In genomic region chr2:57117201-57117951, GRCm38 (mm10) we compare ENCODE assay signal across 7 mouse cellular contexts. TPM values are rescaled to one million over a fixed set of nuclear protein-coding genes. Genes with fewer than 3 reads are reported as not detected.
DNase-seq lines count a peak whose midpoint lies in the region; ATAC-seq and TF ChIP-seq lines count a peak whose summit lies in the region.

No protein-coding gene starts in this region.

- H3K9me3 ChIP-seq in forebrain, embryonic 11.5 days (ENCODE audit: control insufficient read depth, low read length), result no peaks in the 10 kb centered on the region
- no peaks in the 10 kb centered on the region for H3K9me3 ChIP-seq in heart, postnatal 0 days (replicated peaks; ENCODE audit: control insufficient read depth, low read length)
- no peaks in the 10 kb centered on the region for H3K9me3 ChIP-seq in liver, embryonic 16.5 days (replicated peaks; ENCODE audit: control insufficient read depth, low read length)
- H3K9me3 ChIP-seq in neural tube, embryonic 11.5 days (ENCODE audit: control insufficient read depth, low read length), result no peaks in the 10 kb centered on the region

- peak overlapping the region; percentile 75 for H3K4me3 ChIP-seq in forebrain, embryonic 11.5 days (ENCODE audit: low read depth, low read length)
- H3K4me3 ChIP-seq in heart, postnatal 0 days (ENCODE audit: low read depth, low read length), result peak overlapping the region; percentile 79
- H3K4me3 ChIP-seq in liver, embryonic 16.5 days (ENCODE audit: low read depth, low read length), result peak overlapping the region; percentile 69
- H3K4me3 ChIP-seq in neural tube, embryonic 11.5 days (ENCODE audit: low read depth, low read length), result peak overlapping the region; percentile 75

- H3K9ac ChIP-seq in forebrain, embryonic 11.5 days (ENCODE audit: low read length), result peak overlapping the region; percentile 63
- H3K9ac ChIP-seq in heart, postnatal 0 days (replicated peaks; ENCODE audit: low read depth, low read length), result peak overlapping the region; percentile 78
- peak overlapping the region; percentile 53; the same call in 1 of the 2 replicates for H3K9ac ChIP-seq in liver, embryonic 16.5 days (ENCODE audit: low read depth, low read length)
- peak overlapping the region; percentile 54; the same call in 1 of the 2 replicates for H3K9ac ChIP-seq in neural tube, embryonic 11.5 days (ENCODE audit: low read length)

- peak; percentile 64 for TF ChIP-seq CTCF in heart, postnatal 0 days (IDR thresholded peaks at IDR 0.05; ENCODE audit: low read depth)

- H3K4me1 ChIP-seq in forebrain, embryonic 11.5 days (replicated peaks; ENCODE audit: control insufficient read depth, insufficient read depth, low read length), result peaks cover 6% of the 10 kb centered on the region; the same call in 1 of the 2 replicates
- H3K4me1 ChIP-seq in heart, postnatal 0 days (ENCODE audit: control insufficient read depth, insufficient read depth), result peaks cover 6% of the 10 kb centered on the region; the same call in 1 of the 2 replicates
- H3K4me1 ChIP-seq in liver, embryonic 16.5 days (ENCODE audit: control insufficient read depth, low read depth, low read length), result peaks cover 13% of the 10 kb centered on the region
- peaks cover 8% of the 10 kb centered on the region for H3K4me1 ChIP-seq in neural tube, embryonic 11.5 days (ENCODE audit: control insufficient read depth, insufficient read depth, low read length)

- no peak for TF ChIP-seq EP300 in heart, postnatal 0 days (IDR thresholded peaks at IDR 0.05; ENCODE audit: low read depth)

- peak overlapping the region; percentile 58; the same call in 1 of the 2 replicates for H3K27ac ChIP-seq in forebrain, embryonic 11.5 days (ENCODE audit: low read depth, low read length)
- peak overlapping the region; percentile 96 for H3K27ac ChIP-seq in heart, postnatal 0 days (ENCODE audit: low read depth)
- no peak overlapping the region for H3K27ac ChIP-seq in liver, embryonic 16.5 days (ENCODE audit: low read length)
- no peak overlapping the region for H3K27ac ChIP-seq in neural tube, embryonic 11.5 days (ENCODE audit: low read depth, low read length)

- WGBS in forebrain, embryonic 11.5 days, result 2% methylated on average over 13 of the region's 13 CpGs
- WGBS in heart, postnatal 0 days, result 2% methylated on average over 11 of the region's 13 CpGs
- WGBS in liver, embryonic 16.5 days (ENCODE audit: insufficient replicate concordance), result 3% methylated on average over 12 of the region's 13 CpGs
- WGBS in neural tube, embryonic 11.5 days, result 5% methylated on average over 13 of the region's 13 CpGs

- ATAC-seq in forebrain, embryonic 11.5 days (replicated peaks; ENCODE audit: low FRiP score), result no peak
- peak; percentile 62 for ATAC-seq in heart, postnatal 0 days (ENCODE audit: insufficient read depth, low read depth)
- peak; percentile 50 for ATAC-seq in liver, embryonic 16.5 days (ENCODE audit: low read depth)
- ATAC-seq in neural tube, embryonic 11.5 days (ENCODE audit: insufficient read depth, low FRiP score, low TSS enrichment), result no peak

- peak; percentile 58 for DNase-seq in Muller cell, postnatal 12 days (ENCODE audit: inconsistent ontology term)
- peak; percentile 67 for DNase-seq in c-Kit-positive CD71-positive TER-119-negative erythroid progenitor cells, embryonic 14.5 days (ENCODE audit: low read depth)
- DNase-seq in forebrain, embryonic 11.5 days (ENCODE audit: low spot score), result peak; percentile 81
- peak; percentile 90 for DNase-seq in heart, postnatal 0 days (ENCODE audit: low spot score)
- DNase-seq in kidney, postnatal 25 days, result peak; percentile 81
- peak; percentile 59 for DNase-seq in neural tube, embryonic 11.5 days (ENCODE audit: low spot score)

- no peaks in the 10 kb centered on the region for H3K36me3 ChIP-seq in forebrain, embryonic 11.5 days (ENCODE audit: control insufficient read depth, insufficient read depth, low read length)
- H3K36me3 ChIP-seq in heart, postnatal 0 days (replicated peaks; ENCODE audit: control insufficient read depth, insufficient read depth, low read length), result no peaks in the 10 kb centered on the region
- H3K36me3 ChIP-seq in liver, embryonic 16.5 days (ENCODE audit: control insufficient read depth, insufficient read depth), result no peaks in the 10 kb centered on the region
- no peaks in the 10 kb centered on the region for H3K36me3 ChIP-seq in neural tube, embryonic 11.5 days (ENCODE audit: control insufficient read depth, insufficient read depth, low read length)

- H3K4me2 ChIP-seq in forebrain, embryonic 11.5 days (ENCODE audit: low read depth, low read length, severe bottlenecking), result peak overlapping the region; percentile 99
- peak overlapping the region; percentile 95 for H3K4me2 ChIP-seq in heart, postnatal 0 days (ENCODE audit: low read depth, low read length)
- H3K4me2 ChIP-seq in liver, embryonic 16.5 days (ENCODE audit: low read depth, low read length), result peak overlapping the region; percentile 78
- H3K4me2 ChIP-seq in neural tube, embryonic 11.5 days (ENCODE audit: low read depth), result peak overlapping the region; percentile 97

- H3K27me3 ChIP-seq in forebrain, embryonic 11.5 days (ENCODE audit: control insufficient read depth, insufficient read depth, low read length), result peaks cover 12% of the 10 kb centered on the region; the same call in 1 of the 2 replicates
- H3K27me3 ChIP-seq in heart, postnatal 0 days (ENCODE audit: control insufficient read depth, insufficient read depth, low read length), result peaks cover 17% of the 10 kb centered on the region
- peaks cover 36% of the 10 kb centered on the region for H3K27me3 ChIP-seq in liver, embryonic 16.5 days (ENCODE audit: control insufficient read depth, insufficient read depth, low read depth, low read length)
- peaks cover 31% of the 10 kb centered on the region for H3K27me3 ChIP-seq in neural tube, embryonic 11.5 days (ENCODE audit: control insufficient read depth, insufficient read depth, low read length)

RNA-seq across cellular contexts. Expression of gene Nr4a2, which starts 6.4 kb away (rescaled TPM):
- 14.9 and 15.7 TPM in 2 replicates for polyA plus RNA-seq in forebrain, embryonic 11.5 days (2014; fragmentation: Nextera tagmentation; extraction: Ambion mirVana)
- 0.34 and 1.2 TPM in 2 replicates for total RNA-seq in heart, postnatal 0 days (2014; rRNA removed; ENCODE audit: low replicate concordance)
- 1.2 TPM in 2 replicates for polyA plus RNA-seq in heart, postnatal 0 days (2015; fragmentation: Nextera tagmentation; extraction: Ambion mirVana)
- polyA plus RNA-seq in liver, embryonic 16.5 days (2015; fragmentation: Nextera tagmentation; extraction: Ambion mirVana), result 0.25 and 0.31 TPM in 2 replicates
- 6.0 and 6.1 TPM in 2 replicates for polyA plus RNA-seq in neural tube, embryonic 11.5 days (2014; fragmentation: Nextera tagmentation; extraction: Ambion mirVana)

Comparison
In these comparisons a context has a peak if more than half of its experiments do, and no peak if none do; other contexts are left out.
1. ATAC-seq: peak in heart, postnatal 0 days (single experiment) and liver, embryonic 16.5 days (single experiment); none in forebrain, embryonic 11.5 days (single experiment) and neural tube, embryonic 11.5 days (single experiment).
2. H3K27ac ChIP-seq: peak in forebrain, embryonic 11.5 days (single experiment) and heart, postnatal 0 days (single experiment); none in liver, embryonic 16.5 days (single experiment) and neural tube, embryonic 11.5 days (single experiment).
3. Peak in every context shown above with its lines, with median percentiles within 50 percentile points of each other: DNase-seq, H3K4me2 ChIP-seq, H3K4me3 ChIP-seq and H3K9ac ChIP-seq.